27 mouse cellular contexts compared by ENCODE assay signal in genomic region chr5:118751446-118752179, GRCm38 (mm10).
A peak's percentile ranks its signal among the peaks of the same experiment; 100 is the strongest.
DNase-seq lines count a peak whose midpoint lies in the region; ATAC-seq lines count a peak whose summit lies in the region.
"Had no signal": no experiment of that assay in that cellular context is flagged by ENCODE, and none has a peak within 500 bp of the region (broad histone marks: within the 10 kb centered on the region; RNA-seq: fewer than 3 reads in every experiment).

No protein-coding gene starts in this region.

- peaks cover 61% of the 10 kb centered on the region for H3K36me3 ChIP-seq in kidney, embryonic 16.5 days (ENCODE audit: insufficient read depth, low read length)

- no peak overlapping the region for H3K4me2 ChIP-seq in kidney, embryonic 16.5 days (replicated peaks; ENCODE audit: low read depth, low read length)
- H3K4me2 ChIP-seq: embryonic facial prominence, embryonic 13.5 days; forebrain, embryonic 12.5 days; hindbrain, embryonic 15.5 days; limb, embryonic 12.5 days; liver, embryonic 11.5 days; neural tube, embryonic 13.5 days had no signal

- intact Hi-C loops in gastrocnemius, postnatal 14 days (cut with DNase I; ENCODE audit: low total_unique reads) = no loop called here

- no peaks in the 10 kb centered on the region for H3K4me1 ChIP-seq in kidney, embryonic 16.5 days (ENCODE audit: insufficient read depth, low read length)
- H3K4me1 ChIP-seq: embryonic facial prominence, embryonic 13.5 days; limb, embryonic 12.5 days; neural tube, embryonic 13.5 days had no signal

- no peak overlapping the region for H3K4me3 ChIP-seq in kidney, embryonic 16.5 days (ENCODE audit: low read length)
- H3K4me3 ChIP-seq: embryonic facial prominence, embryonic 13.5 days; erythroblast, embryonic 14.5 days; forebrain, embryonic 12.5 days; heart, embryonic 10.5 days; hindbrain, embryonic 15.5 days; limb, embryonic 12.5 days; midbrain, embryonic 10.5 days; myocyte; neural tube, embryonic 13.5 days had no signal

- DNase-seq in adrenal gland, postnatal 14 days = peak; percentile 37
- DNase-seq in adrenal gland, adult 8-10 months = no peak
- peak; percentile 19 for DNase-seq in kidney, adult 18-20 months
- DNase-seq in retina, postnatal 1 day = peak; percentile 77
- no peak for DNase-seq in retina, embryonic 14.5 days (ENCODE audit: low spot score)
- no peak for DNase-seq in gastrocnemius, postnatal 14 days
- DNase-seq: adrenal gland, postnatal 25 days; cerebellum, adult 11 months; cerebellum, postnatal 36 days; embryo, embryonic 11 days; liver, postnatal 0 days; lung, postnatal 10 days had no signal

- no peaks in the 10 kb centered on the region for H3K27me3 ChIP-seq in kidney, embryonic 16.5 days (ENCODE audit: insufficient read depth, low read length)
- H3K27me3 ChIP-seq: embryonic facial prominence, embryonic 13.5 days; forebrain, embryonic 12.5 days; hindbrain, embryonic 15.5 days; limb, embryonic 12.5 days; neural tube, embryonic 13.5 days had no signal

- no peak overlapping the region for H3K27ac ChIP-seq in kidney, embryonic 16.5 days (ENCODE audit: low read length)
- H3K27ac ChIP-seq: embryonic facial prominence, embryonic 13.5 days; forebrain, embryonic 12.5 days; heart, embryonic 10.5 days; hindbrain, embryonic 15.5 days; limb, embryonic 12.5 days; midbrain, embryonic 10.5 days; neural tube, embryonic 13.5 days; stomach, postnatal 0 days had no signal

- WGBS in kidney, embryonic 16.5 days = 78% methylated on average over 13 of the region's 13 CpGs

- no peaks in the 10 kb centered on the region for H3K9me3 ChIP-seq in kidney, embryonic 16.5 days (ENCODE audit: low read length)
- H3K9me3 ChIP-seq: embryonic facial prominence, embryonic 13.5 days; forebrain, embryonic 12.5 days; heart, embryonic 10.5 days; hindbrain, embryonic 15.5 days; limb, embryonic 12.5 days; midbrain, embryonic 10.5 days; neural tube, embryonic 13.5 days had no signal

- no peak for ATAC-seq in kidney, embryonic 16.5 days (ENCODE audit: low FRiP score, low TSS enrichment)
- ATAC-seq: CD4-positive, CD25-positive, alpha-beta regulatory T cell, adult 4 months; intestine, embryonic 16.5 days; liver, postnatal 0 days; midbrain, embryonic 16.5 days had no signal

- no peak overlapping the region for H3K9ac ChIP-seq in kidney, embryonic 16.5 days (replicated peaks; ENCODE audit: low read length)
- H3K9ac ChIP-seq: embryonic facial prominence, embryonic 13.5 days; forebrain, embryonic 12.5 days; hindbrain, embryonic 15.5 days; limb, embryonic 12.5 days; liver, postnatal 0 days; neural tube, embryonic 13.5 days had no signal

Comparison
In these comparisons a context has a peak if more than half of its experiments do, and no peak if none do; other contexts are left out.
1. DNase-seq: peak in adrenal gland, postnatal 14 days (single experiment), kidney, adult 18-20 months (single experiment) and retina, postnatal 1 day (single experiment); none in adrenal gland, adult 8-10 months (single experiment), retina, embryonic 14.5 days (single experiment) and gastrocnemius, postnatal 14 days (single experiment).